Mouse (Mus musculus) left cerebral cortex, adult 2 months (tissue): ENCODE results near the gene Dgcr6. TPM values are rescaled to one million over a fixed set of nuclear protein-coding genes. Genes with fewer than 3 reads are reported as not detected.

ENCODE experiments used
- DNase-seq, 2 experiments: peaks; one replicate each; pipeline ENCODE4 v3.0.0; 2021 to 2022; ENCODE audit warnings: low spot score in 2 of 2, mixed read lengths in 1 of 2; ENCODE audit errors: extremely low spot score in 1 of 2
- H3K27ac ChIP-seq: fragments of 200-600 bp; 2 replicates; pipeline ENCODE4 v1.8.1; 2022
- H3K4me3 ChIP-seq: fragments of 200-600 bp; 2 replicates; pipeline ENCODE4 v1.8.1; 2022
- CTCF ChIP-seq: fragments of 200-600 bp; IDR thresholded peaks from 2 replicates; pipeline ENCODE4 v1.8.1; 2022; ENCODE audit warnings: antibody characterized with exemption, mild to moderate bottlenecking, moderate library complexity
- intact Hi-C: fragments of 180-260 bp; cut with DNase I; formaldehyde crosslinking; loops from one replicate; pipeline ENCODE4 v1.15.1; 2025
- total RNA-seq, 2 experiments: library from RNA; stranded (reverse); gene quantifications; 2 replicates each; pipeline ENCODE4 v1.2.3; 2021

Gene Dgcr6
- total RNA-seq, 2 experiments from 2014 or later = 96.1 to 96.8 TPM

DNA sequence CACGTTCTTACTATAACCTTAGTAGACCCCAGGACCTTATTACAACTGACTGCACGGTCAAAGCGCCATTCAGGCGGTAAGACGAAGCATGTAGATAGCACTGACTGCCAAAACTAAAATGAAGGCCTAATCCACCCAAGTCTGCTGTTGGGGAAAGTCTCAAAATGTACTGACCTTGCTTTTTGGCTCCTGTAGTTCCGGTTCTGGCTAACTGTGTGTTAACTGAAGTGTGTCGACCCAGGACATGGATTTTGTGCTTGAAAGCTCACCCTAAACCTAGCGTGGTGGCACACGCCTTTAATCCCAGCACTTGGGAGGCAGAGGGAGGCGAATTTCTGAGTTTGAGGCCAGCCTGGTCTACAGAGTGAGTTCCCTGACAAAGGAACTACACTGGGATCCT, 7.7 kb upstream of the Dgcr6 start:
- H3K27ac ChIP-seq = no peak overlapping the region
- no peak overlapping the region for H3K4me3 ChIP-seq
- TF ChIP-seq CTCF = no peak
- no peak for DNase-seq
- intact Hi-C loops = loop anchor here (5.0 kb wide), 1 partner anchor 118 kb away; the partner anchor contains the start of gene Slc25a1

DNA sequence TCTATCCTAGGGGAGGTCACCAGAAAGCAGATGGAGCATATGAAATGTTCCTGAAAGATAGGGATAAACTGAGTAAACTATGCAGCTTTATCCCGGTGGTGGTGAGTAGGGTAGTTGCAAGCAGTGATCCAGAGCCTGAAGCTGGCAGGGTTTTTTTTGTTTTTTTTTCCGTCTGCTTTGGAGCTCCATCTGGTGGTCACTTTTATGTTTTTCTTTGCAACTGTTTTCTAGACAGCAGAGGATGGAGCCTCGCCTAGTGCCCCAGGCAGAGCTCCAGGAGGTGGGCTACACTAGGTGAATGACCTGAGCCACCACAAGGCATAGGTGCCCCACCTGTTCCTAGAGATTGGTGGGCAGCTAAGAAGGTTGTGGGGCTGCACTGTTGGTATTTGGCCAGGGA, 5.0 kb upstream of the Dgcr6 start:
- intact Hi-C loops = loop anchor here (2.0 to 5.0 kb wide), 2 partner anchors 120 to 137 kb away; partner anchors contain the start of genes Ess2 and Slc25a1
- H3K27ac ChIP-seq = no peak overlapping the region
- TF ChIP-seq CTCF = peak; percentile 75
- no peak overlapping the region for H3K4me3 ChIP-seq
- peak in 1 of 2 experiments; percentile 46 for DNase-seq

DNA sequence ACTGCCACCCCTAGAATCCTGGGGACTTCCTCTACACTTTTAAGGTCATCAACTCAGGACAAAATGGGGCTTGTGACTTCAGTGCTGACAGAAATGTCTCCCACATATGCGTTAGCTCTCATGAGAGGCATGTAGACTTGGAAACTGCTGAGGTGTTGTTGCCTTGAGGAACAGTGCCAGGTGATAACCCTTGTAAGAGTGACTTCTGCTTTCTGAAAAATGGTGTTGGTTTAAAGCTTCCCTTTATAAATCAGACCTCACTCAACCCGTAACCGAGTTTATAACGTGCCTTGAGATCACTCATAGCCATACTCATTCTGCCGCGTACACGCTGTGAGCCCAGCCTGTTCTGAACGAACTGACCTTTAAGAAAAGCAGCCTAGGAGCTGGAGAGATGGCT, 4.6 kb upstream of the Dgcr6 start:
- TF ChIP-seq CTCF = no peak
- DNase-seq = no peak
- Histone ChIP-seq H3K27ac (no peak overlapping the region), H3K4me3 (no peak overlapping the region)
- intact Hi-C loops = loop anchor here (2.0 to 5.0 kb wide), 2 partner anchors 121 to 137 kb away; partner anchors contain the start of genes Ess2 and Slc25a1

- no peak overlapping the region for H3K4me3 ChIP-seq
- intact Hi-C loops = loop anchor here (2.0 kb wide), 1 partner anchor 158 kb away; no protein-coding TSS in a partner anchor
- H3K27ac ChIP-seq = no peak overlapping the region
- no peak for TF ChIP-seq CTCF
- no peak for DNase-seq
Measured at GRCm38 (mm10) chr16:18052322-18052721, 338 bp upstream of the Dgcr6 start.

- intact Hi-C loops = no loop called here
- no peak for TF ChIP-seq CTCF
Measured at GRCm38 (mm10) chr16:18056215-18056614, 3.6 kb downstream of the Dgcr6 start.

GRCm38 (mm10) chr16:18058331-18058731, 5.7 kb downstream of the Dgcr6 start:
- Histone ChIP-seq H3K4me3 (no peak overlapping the region), H3K27ac (no peak overlapping the region)
- no peak for TF ChIP-seq CTCF
- intact Hi-C loops = no loop called here
- DNase-seq = no peak

More at GRCm38 (mm10) chr16:18056215-18056614, 3.6 kb downstream of the Dgcr6 start:
- Histone ChIP-seq H3K4me3 (no peak overlapping the region), H3K27ac (no peak overlapping the region)
- no peak for DNase-seq

- no peak overlapping the region for H3K4me3 ChIP-seq
- no peak for TF ChIP-seq CTCF
- DNase-seq = no peak
Measured at GRCm38 (mm10) chr16:18059243-18059642, 6.6 kb downstream of the Dgcr6 start.

GRCm38 (mm10) chr16:18061201-18061600, 8.5 kb downstream of the Dgcr6 start:
- intact Hi-C loops = no loop called here
- DNase-seq = no peak
- TF ChIP-seq CTCF = no peak
- H3K4me3 ChIP-seq = no peak overlapping the region
- no peak overlapping the region for H3K27ac ChIP-seq

More at GRCm38 (mm10) chr16:18059243-18059642, 6.6 kb downstream of the Dgcr6 start:
- H3K27ac ChIP-seq = no peak overlapping the region
- intact Hi-C loops = no loop called here

GRCm38 (mm10) chr16:18066060-18067009, 13.7 kb downstream of the Dgcr6 start:
- TF ChIP-seq CTCF = no peak; the same call in 1 of the 2 replicates
- intact Hi-C loops = no loop called here
- Histone ChIP-seq H3K4me3 (peak overlapping the region; percentile 66), H3K27ac (peak overlapping the region; percentile 97)
- peak; percentile 94 to 95 for DNase-seq

DNA sequence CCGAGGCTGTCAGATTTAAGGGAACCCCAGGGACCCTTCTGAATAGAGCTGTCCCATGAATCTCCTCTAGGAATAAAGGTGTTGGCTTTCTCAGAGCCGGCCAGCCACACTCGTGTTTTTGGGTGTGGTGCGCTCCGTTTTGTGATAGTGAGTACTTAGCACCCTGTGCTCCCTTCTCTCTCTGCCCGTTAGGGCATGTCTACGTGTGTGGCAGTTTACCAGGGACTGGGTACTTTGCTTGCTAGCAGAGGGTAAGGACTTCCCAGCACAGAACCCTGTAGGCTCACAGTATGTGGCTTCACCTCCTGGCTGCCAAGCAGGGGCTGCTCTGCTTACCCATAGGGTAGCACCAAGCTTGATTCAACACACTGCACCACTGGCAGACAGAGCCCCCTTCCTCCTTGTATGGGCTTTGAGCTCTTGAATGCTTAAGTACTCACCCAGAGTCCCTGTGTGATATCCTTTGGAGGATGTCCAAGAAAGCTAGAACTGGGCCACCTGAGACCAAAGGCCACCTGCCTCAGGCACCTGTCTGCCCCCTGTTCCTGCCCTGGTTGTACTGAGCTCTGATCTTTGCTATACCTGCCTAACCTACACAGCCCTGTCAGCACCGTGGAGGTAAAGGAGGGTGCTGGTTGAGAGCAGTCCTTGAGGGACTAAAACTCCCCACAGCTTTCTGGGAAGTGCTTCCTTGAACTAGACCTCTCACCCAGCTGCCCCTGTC, 16.2 kb downstream of the Dgcr6 start:
- Histone ChIP-seq H3K27ac (no peak overlapping the region), H3K4me3 (no peak overlapping the region)
- no peak for DNase-seq
- intact Hi-C loops = no loop called here
- no peak for TF ChIP-seq CTCF

GRCm38 (mm10) chr16:18070798-18071197, 18.1 kb downstream of the Dgcr6 start:
- Histone ChIP-seq H3K4me3 (no peak overlapping the region), H3K27ac (no peak overlapping the region)
- TF ChIP-seq CTCF = no peak
- DNase-seq = no peak
- intact Hi-C loops = no loop called here

DNA sequence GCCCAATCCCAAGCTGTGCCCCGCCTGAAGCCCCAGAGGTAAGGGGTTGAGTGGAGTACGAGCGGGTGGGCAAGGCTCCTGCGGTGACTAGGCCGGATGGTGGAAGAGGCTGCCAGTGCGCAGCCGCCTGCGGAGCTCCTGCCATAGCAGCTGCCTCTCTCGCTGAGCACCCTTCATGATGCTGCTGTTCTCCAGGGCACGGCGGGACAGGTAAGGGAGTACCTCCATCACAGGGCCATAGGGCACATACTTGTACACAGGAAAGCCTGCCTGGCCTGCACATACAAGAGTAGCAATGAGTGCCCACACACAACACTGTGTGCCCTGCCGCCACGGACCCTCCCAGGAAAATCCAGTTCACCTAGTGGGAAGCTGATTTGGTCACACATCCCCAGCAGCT, 19.4 kb downstream of the Dgcr6 start:
- DNase-seq = no peak
- Histone ChIP-seq H3K4me3 (no peak overlapping the region), H3K27ac (no peak overlapping the region)
- intact Hi-C loops = no loop called here
- TF ChIP-seq CTCF = no peak
